Mouse (Mus musculus) spleen, embryonic (tissue): ENCODE results near the gene Ceacam10.
"Not testable (repeated sequence)": the region's sequence is repeated elsewhere in the genome, so short reads cannot be mapped to it uniquely, and the experiment has no call there.

Experiments used
- CTCF ChIA-PET: fragments of 350-600 bp; sonication (Branson Sonifier 250); formaldehyde crosslinking; loops from one replicate; lab custom pipeline; 2022; lab: Charles Lee

Gene Ceacam10

DNA sequence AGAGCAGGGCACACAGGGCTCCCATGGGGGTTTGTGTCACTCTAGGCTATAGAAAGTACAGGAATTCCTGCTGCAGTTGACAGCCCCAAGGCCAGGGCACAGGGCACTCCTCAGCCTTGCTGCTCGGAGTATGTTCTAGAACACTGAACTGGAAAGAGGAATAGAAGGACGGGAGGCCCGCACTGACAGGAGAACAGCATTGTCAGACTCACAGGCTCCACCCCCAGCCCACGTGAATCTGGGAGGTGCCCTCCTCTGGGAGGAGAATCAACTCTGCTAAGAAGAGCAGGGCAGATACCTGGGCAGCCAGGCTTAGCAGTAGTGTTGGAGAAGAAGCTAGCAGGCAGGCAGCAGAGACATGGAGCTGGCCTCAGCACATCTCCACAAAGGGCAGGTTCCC lies at the start of gene Ceacam10:
TSS of gene Ceacam10 (plus strand) at position 289 of the 400 bp plus-strand sequence.
- CTCF ChIA-PET = not testable (repeated sequence)

GRCm38 (mm10) chr7:24735970-24736670 lies 40.9 kb upstream of the Ceacam10 start:
- CTCF ChIA-PET = no interaction called here

- CTCF ChIA-PET = no interaction called here
Measured at GRCm38 (mm10) chr7:24750695-24751094, 26.3 kb upstream of the Ceacam10 start.

GRCm38 (mm10) chr7:24751610-24752009 lies 25.4 kb upstream of the Ceacam10 start:
- CTCF ChIA-PET = no interaction called here

GRCm38 (mm10) chr7:24753476-24753875 lies 23.5 kb upstream of the Ceacam10 start:
- CTCF ChIA-PET = no interaction called here

DNA sequence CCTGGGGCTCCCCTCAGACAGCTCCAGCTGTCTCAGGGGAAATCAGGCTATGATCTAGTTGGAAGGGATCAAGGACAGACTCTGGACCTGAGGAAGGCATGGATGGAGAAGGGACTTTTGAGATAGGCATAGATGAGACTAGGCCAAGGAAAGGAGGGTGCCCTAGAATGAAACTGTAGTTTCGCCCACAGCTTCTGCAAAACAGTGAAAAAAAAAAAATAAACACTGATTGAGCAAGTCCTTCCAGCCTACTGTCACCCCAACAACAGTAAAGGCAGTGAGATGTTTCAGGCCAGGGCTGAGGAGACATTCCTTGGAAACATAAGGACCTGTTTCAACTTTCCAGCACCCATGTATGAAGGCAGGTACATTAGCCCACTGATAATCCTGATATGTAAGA lies 18.5 kb upstream of the Ceacam10 start:
- CTCF ChIA-PET = no interaction called here

- CTCF ChIA-PET = interaction anchor here (0.6 kb wide), 1 partner anchor 121 kb away, joined by 3 read pairs; no protein-coding TSS in a partner anchor
Measured at GRCm38 (mm10) chr7:24760211-24760610, 16.8 kb upstream of the Ceacam10 start, which contains the start of gene Cd177. Gene Cd177 (minus strand): TSS chr7:24760311.

DNA sequence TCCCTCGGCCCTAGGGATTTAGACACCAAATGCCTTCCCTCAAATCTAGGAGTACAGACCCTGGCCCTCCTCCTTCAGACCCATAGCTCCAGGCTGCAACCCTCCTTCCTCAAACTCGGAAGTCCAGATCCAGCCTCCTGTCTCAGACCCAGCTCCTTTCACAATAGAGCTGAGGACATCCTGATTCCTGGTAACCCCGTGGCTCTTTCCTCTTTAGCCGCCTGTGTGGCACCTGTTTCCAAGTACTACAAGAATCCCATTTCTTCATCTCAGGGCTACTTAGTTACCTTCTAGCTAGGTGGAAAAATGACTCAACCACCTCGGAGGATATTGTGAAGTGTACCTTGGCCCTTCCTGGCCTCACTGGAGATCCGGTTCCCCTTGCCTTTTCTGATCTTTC lies 15.8 kb upstream of the Ceacam10 start:
- CTCF ChIA-PET = no interaction called here

GRCm38 (mm10) chr7:24762574-24762973 lies 14.4 kb upstream of the Ceacam10 start:
- CTCF ChIA-PET = no interaction called here

DNA sequence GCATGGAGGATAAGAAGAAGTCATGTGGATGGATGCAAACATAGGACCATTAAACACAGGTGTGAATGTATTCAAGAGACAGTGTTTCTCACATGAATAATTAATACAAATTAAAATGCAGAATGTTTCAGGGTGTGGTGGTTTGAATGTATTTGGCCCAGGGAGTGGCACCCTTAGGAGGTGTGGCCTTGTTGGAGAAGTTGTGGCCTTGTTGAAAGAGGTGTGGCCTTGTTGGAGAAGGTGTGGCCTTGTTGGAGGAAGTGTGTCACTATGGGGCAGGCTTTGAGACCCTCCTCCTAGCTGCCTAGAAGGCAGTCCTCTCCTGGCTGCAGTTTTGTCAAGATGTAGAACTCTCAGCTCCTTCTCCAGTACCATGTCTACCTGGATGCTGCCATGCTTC lies 5.6 kb upstream of the Ceacam10 start:
- CTCF ChIA-PET = no interaction called here

DNA sequence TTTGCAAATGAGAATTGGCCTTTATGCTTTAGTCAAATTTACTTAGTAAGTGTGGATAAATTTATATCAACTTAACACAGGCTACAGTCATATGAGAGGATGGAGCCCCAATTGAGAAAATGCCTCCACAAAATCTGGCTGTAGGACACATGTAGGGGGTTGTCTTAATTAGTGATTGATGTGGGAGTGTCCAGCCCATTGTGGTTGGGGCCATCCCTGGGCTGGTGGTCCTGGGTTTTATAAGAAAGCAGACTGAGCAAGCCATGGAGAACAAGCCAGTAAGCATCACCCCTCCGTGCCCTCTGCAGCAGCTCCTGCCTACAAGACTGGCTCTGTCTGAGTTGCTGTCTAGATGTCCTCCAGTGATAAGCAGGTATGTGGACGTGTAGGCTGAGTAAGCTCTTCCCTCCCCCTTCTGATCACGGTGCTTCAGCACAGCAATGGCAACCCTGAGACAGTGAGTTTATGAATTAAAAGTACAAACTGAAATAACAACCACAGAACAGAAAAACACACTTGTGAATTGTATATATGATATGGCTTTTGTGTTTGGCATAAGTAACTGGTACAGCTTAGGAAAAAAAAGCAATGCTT lies 3.0 kb upstream of the Ceacam10 start:
- CTCF ChIA-PET = no interaction called here

DNA sequence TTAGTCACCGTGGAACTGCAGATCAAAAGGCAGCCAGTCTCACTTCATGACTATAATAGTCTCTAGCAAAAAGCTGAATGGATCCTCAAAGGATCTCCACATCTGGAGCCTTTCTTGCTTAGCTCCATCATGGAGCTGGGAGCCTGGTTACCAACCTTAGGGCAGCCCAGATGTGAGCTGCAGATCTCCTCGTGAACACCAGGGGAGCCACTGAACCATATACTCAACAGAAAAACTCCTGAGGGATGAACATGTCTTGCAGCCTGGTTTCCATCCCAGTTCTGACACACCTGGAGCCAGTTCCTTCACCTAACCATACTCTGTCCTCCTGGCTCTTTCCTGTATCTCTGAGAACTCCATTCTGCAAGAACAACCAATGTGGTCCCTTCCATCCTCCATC lies 861 bp upstream of the Ceacam10 start:
- CTCF ChIA-PET = no interaction called here

DNA sequence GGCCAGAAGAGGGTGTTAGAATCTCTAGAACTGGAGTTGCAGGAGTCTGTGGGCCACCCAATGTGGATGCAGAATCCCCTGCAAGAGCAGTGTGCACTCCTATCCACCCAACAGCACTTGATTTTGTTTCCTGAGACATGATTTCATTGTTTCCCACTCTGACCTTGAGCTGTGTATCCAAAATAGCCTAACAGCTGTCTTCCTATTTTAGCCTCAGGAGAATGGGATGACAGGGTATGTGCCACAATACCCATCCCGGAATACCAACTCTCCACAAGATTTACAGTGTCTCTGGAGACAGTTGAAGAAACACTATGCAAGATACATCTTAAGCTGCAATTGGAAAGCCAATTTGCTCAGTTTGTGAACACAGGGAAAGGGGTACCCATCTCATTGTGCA lies 20.9 kb downstream of the Ceacam10 start:
- CTCF ChIA-PET = no interaction called here

- CTCF ChIA-PET = no interaction called here
Measured at GRCm38 (mm10) chr7:24802149-24802767, 25.3 kb downstream of the Ceacam10 start.

DNA sequence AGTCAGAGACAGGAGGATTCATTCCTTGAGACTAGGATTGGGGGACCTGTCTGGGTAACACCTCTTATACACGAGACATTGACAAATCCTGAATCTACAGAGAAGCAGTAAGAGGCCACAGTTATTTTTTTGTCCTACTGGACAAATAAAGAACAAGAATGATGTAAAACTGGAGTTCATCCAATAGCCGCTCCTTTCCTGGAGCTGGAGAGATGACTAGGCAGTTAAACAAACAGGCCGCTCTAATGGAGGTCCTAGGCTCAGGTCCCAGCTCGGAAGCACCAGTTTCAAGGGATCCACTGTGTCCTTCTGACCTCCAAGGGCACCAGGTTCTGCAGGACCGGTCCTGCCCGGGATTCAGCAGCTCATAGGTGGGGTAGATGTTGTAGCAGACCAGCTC lies 27.8 kb downstream of the Ceacam10 start:
- CTCF ChIA-PET = interaction anchor here (0.7 kb wide), 1 partner anchor 15 kb away, joined by 8 read pairs; no protein-coding TSS in a partner anchor

DNA sequence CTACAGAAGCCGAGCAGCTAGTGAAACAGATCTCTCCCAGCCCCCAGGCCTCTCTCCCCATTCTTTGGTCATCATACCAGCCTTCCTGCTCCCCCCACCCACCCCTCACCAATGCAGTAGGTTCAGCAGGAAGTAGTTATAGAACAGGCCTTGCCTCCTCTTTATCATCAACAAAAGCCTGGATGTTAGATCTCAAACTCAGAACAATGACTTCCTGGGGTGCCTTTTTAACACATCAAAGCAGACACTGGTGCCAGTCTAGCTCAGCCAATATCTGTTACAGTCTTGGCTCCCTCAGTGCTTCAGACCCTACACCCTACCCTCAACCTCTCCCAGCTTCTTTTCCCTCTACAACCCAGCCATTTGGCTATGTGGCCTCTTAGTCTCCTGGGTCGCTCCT lies 32.0 kb downstream of the Ceacam10 start:
- CTCF ChIA-PET = no interaction called here

GRCm38 (mm10) chr7:24817502-24817901 lies 40.5 kb downstream of the Ceacam10 start:
- CTCF ChIA-PET = interaction anchor here (1.2 kb wide), 1 partner anchor 156 kb away, joined by 8 read pairs; the partner anchor contains the start of gene Rabac1

DNA sequence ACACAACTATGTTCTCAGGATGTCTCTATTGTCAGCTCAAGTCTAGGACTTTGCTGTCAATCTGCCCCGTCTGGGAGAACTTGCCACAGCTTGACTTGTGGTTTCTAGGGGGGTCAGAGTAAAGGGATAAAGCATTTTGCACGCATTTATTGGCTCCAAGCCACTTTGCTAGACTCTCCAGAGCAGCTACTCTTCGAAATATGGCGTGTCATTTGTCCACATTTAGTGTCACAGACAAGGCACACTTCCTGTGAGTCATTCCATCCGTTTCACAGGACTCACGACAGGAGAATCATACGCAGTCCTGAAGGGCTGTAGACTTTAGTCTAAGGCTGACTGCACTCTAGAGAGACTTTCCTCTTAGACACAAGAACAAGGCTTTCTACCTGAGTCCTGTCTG lies 47.4 kb downstream of the Ceacam10 start:
- CTCF ChIA-PET = no interaction called here

- CTCF ChIA-PET = no interaction called here
Measured at GRCm38 (mm10) chr7:24827181-24827580, 50.2 kb downstream of the Ceacam10 start.
